Mouse (Mus musculus): ENCODE measurements around the gene Ctsl. TPM values are rescaled to one million over a fixed set of nuclear protein-coding genes. Genes with fewer than 3 reads are reported as not detected.

Ctsl gene
- 100 to 1,000 TPM; 179 to 189 TPM for total RNA-seq (2021)
- long read RNA-seq, experiment 1, transcript Ctsl-201 (8 exons, 1,971 nt): major isoform, 143 of 156 reads
- long read RNA-seq, experiment 1, partial matches to known transcripts: 9 of 156 reads
- long read RNA-seq, experiment 1, other reads (novel, unspliced or antisense): 4 of 156 reads
- long read RNA-seq, experiment 2, transcript Ctsl-201 (8 exons, 1,971 nt): major isoform, 140 of 149 reads
- long read RNA-seq, experiment 2, partial matches to known transcripts: 8 of 149 reads
- long read RNA-seq, experiment 2, other reads (novel, unspliced or antisense): 1 of 149 reads

GRCm38 (mm10) chr13:64370173-64370940 lies at the start of gene Ctsl:
Gene Ctsl, minus strand, starts transcription at chr13:64370890.
- peak; percentile 84 to 92 for DNase-seq (ENCODE audit: low spot score in 2 of 2)

DNA sequence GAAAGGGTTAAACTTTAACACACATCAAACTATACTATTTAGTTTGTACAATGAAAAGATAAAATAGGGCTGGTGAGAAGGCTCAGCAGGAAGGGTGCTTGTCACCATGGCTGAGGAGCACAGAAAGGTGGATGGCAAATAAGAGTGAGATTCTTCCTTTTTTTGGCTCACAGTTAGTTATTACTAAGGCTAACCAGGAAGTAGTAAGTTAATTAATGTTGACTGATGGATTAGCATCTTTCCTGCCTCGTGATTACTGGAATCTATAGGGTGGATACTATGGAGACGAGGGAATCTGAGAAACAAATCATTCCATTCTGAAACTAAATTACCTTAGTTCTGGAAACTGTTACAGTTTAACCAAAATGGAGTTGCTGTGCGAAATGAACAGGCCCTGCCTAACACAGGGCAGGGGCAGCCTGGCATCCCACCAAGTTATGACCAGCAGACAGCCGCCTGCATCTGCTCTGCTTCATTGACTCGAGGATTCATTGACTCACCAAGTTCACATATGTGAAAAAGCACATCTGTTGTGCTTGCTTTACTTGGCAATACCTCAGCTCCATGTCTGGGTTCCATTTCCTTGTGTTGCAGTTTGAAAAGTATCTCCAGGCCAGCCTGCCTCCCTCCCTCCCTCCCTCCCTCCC lies 46.4 kb upstream of the Ctsl start:
- DNase-seq (ENCODE audit: low spot score in 2 of 2): peak in 1 of 2 experiments; percentile 36

- no peak for DNase-seq (ENCODE audit: low spot score in 2 of 2)
These were observed 45.0 kb upstream of the Ctsl start for GRCm38 (mm10) chr13:64415659-64416058.

DNA sequence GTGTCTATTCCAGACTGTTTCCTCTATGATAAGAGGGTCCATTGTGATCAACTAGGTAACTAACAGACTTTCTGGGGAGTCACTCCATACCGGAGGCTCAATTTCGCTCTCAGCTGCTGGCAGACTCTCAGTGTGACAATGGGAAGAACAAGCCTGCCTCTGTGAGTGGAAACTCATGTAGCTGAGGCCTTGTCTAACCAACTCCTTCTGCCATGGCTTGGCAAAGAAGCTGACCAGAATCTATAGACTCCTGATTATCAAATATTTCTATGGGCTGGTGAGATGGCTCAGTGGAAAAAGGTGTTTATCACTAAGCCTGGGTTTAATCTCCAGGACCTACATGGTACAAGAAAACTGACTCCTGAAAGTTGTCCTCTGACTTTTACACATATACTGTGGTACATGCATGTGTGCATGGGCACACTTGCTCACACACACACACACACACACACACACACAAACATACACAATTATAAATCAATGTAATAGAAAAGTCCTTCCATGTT lies 42.1 kb upstream of the Ctsl start:
- DNase-seq (ENCODE audit: low spot score in 2 of 2): no peak

GRCm38 (mm10) chr13:64411282-64411681 lies 40.6 kb upstream of the Ctsl start:
- DNase-seq (ENCODE audit: low spot score in 2 of 2): no peak

GRCm38 (mm10) chr13:64410604-64411003 lies 39.9 kb upstream of the Ctsl start:
- no peak for DNase-seq (ENCODE audit: low spot score in 2 of 2)

- no peak for DNase-seq (ENCODE audit: low spot score in 2 of 2)
These were observed 37.3 kb upstream of the Ctsl start for GRCm38 (mm10) chr13:64407992-64408391.

GRCm38 (mm10) chr13:64405550-64405949 lies 34.9 kb upstream of the Ctsl start:
- peak in 1 of 2 experiments; percentile 18 for DNase-seq (ENCODE audit: low spot score in 2 of 2)

DNA sequence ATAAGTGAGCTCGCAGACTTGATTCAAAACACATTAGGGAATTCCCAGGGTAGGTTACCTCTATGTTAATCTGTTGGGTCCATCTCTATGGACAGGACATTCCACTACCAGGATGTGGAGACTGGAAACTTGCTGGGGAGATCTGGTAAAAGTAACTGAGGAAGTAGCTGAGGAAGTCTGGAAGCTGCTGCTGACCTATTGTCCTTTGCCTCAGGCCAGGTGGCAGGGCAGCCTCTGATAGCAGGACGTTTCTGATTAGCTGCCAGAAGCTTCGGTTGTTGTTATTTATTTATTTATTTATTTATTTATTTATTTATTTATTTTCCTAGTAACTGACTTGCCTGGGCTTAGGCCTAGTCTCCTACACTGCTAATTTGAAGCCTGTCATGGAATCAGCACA lies 32.8 kb upstream of the Ctsl start:
- DNase-seq (ENCODE audit: low spot score in 2 of 2): no peak

- DNase-seq (ENCODE audit: low spot score in 2 of 2): no peak
These were observed 32.3 kb upstream of the Ctsl start for GRCm38 (mm10) chr13:64402951-64403460.

- DNase-seq (ENCODE audit: low spot score in 2 of 2): no peak
These were observed 31.8 kb upstream of the Ctsl start for GRCm38 (mm10) chr13:64402504-64402949.

- no peak for DNase-seq (ENCODE audit: low spot score in 2 of 2)
These were observed 31.3 kb upstream of the Ctsl start for GRCm38 (mm10) chr13:64402006-64402405.

- DNase-seq (ENCODE audit: low spot score in 2 of 2): peak in 1 of 2 experiments; percentile 34
These were observed 30.2 kb upstream of the Ctsl start for GRCm38 (mm10) chr13:64400801-64401361.

DNA sequence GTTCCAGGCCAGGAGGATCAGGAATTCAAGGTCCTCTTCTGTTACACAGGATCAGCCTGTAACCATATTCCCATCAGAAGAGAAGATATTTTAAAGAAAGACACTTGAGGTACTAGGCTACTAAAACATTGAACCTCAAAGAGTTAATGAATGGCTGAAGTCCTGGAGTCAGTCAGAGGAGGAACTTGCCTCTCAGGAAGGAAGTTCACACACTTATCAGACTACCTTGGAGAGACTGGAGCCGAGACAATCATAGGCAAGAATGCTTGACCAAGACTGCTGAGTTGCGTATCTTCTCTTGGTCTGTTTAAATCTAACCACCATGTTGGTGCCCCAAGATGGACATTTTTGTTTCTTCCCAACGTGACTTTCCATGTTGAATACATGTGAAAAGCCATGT lies 29.2 kb upstream of the Ctsl start:
- no peak for DNase-seq (ENCODE audit: low spot score in 2 of 2)

DNA sequence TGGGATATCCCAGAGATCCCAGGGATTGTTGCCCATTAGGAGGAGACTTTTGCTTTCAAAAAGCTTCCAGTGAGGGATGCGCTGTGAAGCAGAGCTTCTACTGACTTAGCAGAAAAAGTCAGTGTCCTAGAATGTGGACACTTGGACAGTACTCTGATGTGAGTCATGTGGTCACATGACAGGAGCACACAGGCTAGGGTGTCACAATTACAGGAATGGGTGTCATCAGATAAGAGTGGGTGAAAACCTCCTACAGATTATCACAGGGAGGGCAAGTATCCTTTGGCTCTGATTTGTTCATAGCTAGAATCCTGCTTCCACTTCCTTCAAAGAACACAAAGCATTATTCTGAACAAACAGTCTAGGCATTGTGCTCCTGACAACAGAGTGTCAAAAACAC lies 27.4 kb upstream of the Ctsl start:
- no peak for DNase-seq (ENCODE audit: low spot score in 2 of 2)

DNA sequence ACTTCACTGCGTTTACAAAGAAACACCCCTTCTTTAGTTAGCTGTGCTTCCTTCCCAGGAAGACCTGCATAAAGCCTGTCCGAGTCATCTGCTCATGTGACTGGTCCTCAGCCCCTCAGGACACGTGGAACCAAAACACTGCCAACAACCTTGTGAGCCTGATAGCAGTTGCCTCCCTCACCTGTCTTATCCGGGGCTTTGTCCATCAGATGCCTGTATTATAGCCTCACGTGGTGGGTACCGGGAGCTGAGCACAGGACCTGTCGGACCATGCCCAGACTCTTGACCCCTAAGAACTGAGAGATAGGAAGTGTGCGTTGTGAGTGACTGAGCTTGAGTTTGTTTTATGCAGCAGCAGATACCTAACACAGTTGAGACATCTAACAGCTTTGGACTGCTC lies 26.3 kb upstream of the Ctsl start:
- DNase-seq (ENCODE audit: low spot score in 2 of 2): no peak

DNA sequence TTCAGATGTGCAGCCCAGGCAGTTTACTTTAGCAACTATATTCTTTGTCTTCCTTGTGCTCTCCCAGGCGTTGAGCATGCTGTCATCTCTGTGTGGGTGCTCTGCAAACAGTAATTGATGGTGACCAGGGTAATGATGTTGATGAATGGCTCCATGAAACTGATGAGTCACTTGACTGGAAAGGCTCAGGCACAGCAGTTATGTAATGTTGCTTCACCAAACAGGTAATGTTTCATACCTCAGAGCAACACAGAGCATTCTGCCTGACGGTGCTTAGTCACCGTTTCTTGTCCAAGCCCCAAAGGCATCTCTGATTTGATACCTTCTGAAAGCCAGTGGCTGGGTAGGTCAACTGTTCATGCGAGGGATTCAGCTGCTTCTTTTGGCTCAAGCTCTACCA lies 17.7 kb upstream of the Ctsl start:
- DNase-seq (ENCODE audit: low spot score in 2 of 2): no peak

GRCm38 (mm10) chr13:64386048-64386447 lies 15.4 kb upstream of the Ctsl start:
- no peak for DNase-seq (ENCODE audit: low spot score in 2 of 2)

DNA sequence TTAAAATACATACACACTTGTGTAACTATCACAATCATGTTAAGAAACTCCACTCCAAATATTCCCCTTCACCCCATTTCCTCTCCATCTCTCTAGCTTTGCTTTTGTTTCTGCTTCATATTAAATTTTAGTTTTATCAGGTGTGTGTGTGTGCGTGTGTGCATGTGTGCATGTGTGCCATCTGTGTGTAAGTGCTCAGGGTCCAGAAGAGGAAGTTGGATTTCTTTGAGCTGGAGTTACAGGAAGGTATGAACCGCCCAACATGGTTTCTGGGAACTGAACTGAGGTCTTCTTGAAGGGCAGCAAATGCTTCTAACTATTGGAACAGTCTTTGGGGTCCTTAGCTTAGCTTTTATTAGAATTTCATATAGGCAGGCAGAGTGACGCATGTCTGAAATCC lies 14.2 kb upstream of the Ctsl start:
- DNase-seq (ENCODE audit: low spot score in 2 of 2): no peak

DNA sequence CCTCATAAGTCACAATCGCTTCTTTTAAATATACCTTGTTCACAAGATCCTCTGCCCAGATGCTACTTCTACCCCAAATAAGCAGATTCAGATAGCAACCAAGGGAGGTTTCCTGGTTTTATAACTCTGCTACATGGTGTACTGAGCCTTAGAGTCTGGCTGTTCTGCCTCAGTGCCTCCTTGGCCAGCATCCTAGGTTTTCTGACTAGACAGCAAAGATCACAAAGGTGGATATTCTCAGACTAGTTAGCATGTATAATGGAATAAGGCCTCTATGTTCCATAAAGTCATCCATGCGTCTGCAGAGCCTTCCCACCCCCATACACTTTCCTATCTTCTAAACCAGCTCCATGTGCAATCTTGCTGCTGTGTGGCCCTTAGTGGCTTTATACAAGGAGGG lies 9.6 kb upstream of the Ctsl start:
- no peak for DNase-seq (ENCODE audit: low spot score in 2 of 2)

- DNase-seq (ENCODE audit: low spot score in 2 of 2): no peak
These were observed 7.9 kb upstream of the Ctsl start for GRCm38 (mm10) chr13:64378601-64379000.
